Mouse (Mus musculus): Measurements from ENCODE around the gene Sgms1.
A peak's percentile ranks its signal among the peaks of the same experiment; 100 is the strongest.
"Not testable (repeated sequence)": the region's sequence is repeated elsewhere in the genome, so short reads cannot be mapped to it uniquely, and the experiment has no call there.

Gene Sgms1

GRCm38 (mm10) chr19:32381511-32381961 is 8.0 kb downstream of the Sgms1 start:
- no peak for DNase-seq

- DNase-seq = no peak
Observed at GRCm38 (mm10) chr19:32380748-32381147, 8.8 kb downstream of the Sgms1 start.

GRCm38 (mm10) chr19:32379239-32379920 is 10.1 kb downstream of the Sgms1 start:
- peak; percentile 13 for DNase-seq

- no peak for DNase-seq
Observed at GRCm38 (mm10) chr19:32378581-32378980, 10.9 kb downstream of the Sgms1 start.

GRCm38 (mm10) chr19:32377701-32378325 is 11.7 kb downstream of the Sgms1 start:
- peak; percentile 21 for DNase-seq

GRCm38 (mm10) chr19:32376886-32377535 is 12.5 kb downstream of the Sgms1 start:
- peak; percentile 19 for DNase-seq

GRCm38 (mm10) chr19:32376054-32376453 is 13.5 kb downstream of the Sgms1 start:
- no peak for DNase-seq

- DNase-seq = no peak
Observed at GRCm38 (mm10) chr19:32375473-32375985, 14.0 kb downstream of the Sgms1 start.

GRCm38 (mm10) chr19:32374751-32375150 is 14.8 kb downstream of the Sgms1 start:
- no peak for DNase-seq

GRCm38 (mm10) chr19:32373865-32374655 is 15.5 kb downstream of the Sgms1 start:
- DNase-seq = no peak

GRCm38 (mm10) chr19:32372373-32372772 is 17.1 kb downstream of the Sgms1 start:
- DNase-seq = no peak

- no peak for DNase-seq
Observed at GRCm38 (mm10) chr19:32367333-32367732, 22.2 kb downstream of the Sgms1 start.

GRCm38 (mm10) chr19:32366406-32366805 is 23.1 kb downstream of the Sgms1 start:
- no peak for DNase-seq

GRCm38 (mm10) chr19:32365111-32365510 is 24.4 kb downstream of the Sgms1 start:
- no peak for DNase-seq

- DNase-seq = no peak
Observed at GRCm38 (mm10) chr19:32363587-32363986, 25.9 kb downstream of the Sgms1 start.

GRCm38 (mm10) chr19:32362520-32362919 is 27.0 kb downstream of the Sgms1 start:
- no peak for DNase-seq

GRCm38 (mm10) chr19:32360989-32361698 is 28.4 kb downstream of the Sgms1 start:
- no peak for DNase-seq

- DNase-seq = no peak
Observed at GRCm38 (mm10) chr19:32360546-32360945, 29.0 kb downstream of the Sgms1 start.

GRCm38 (mm10) chr19:32358699-32359517 is 30.6 kb downstream of the Sgms1 start:
- no peak for DNase-seq

GRCm38 (mm10) chr19:32358011-32358410 is 31.5 kb downstream of the Sgms1 start:
- not testable (repeated sequence) for DNase-seq

- DNase-seq = no peak
Observed at GRCm38 (mm10) chr19:32356166-32356565, 33.3 kb downstream of the Sgms1 start.

Data from thymus, postnatal 14 days (tissue).